Mouse (Mus musculus): ENCODE data around the gene Kiss1r. TPM values are rescaled to one million over a fixed set of nuclear protein-coding genes. Genes with fewer than 3 reads are reported as not detected.

The Kiss1r gene
- total RNA-seq, 2 experiments from 2014 or later, result 5.7 to 7.6 TPM

DNA sequence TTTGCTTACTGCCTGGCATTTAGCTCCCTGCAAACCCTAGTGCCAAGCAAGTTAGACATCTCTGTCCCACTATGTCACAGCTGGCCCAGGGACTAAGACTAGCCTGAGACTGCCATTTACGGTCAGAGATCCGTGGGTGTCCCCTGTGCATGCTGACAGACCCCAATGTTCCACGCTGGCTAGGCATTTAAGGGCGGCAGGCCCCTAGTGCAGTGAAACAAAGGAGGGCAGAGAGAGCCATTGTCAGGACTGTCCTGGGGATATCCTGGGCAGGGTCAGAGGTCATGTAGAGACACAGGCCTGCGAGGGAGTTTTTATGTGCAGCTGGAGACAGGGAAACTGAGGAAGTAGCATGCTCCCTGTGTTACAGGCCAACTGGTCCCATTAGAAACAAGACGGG is 17.1 kb downstream of the Kiss1r start:
- DNase-seq (ENCODE audit: low spot score in 2 of 2), result no peak
- intact Hi-C loops (cut with DNase I), result no loop called here

DNA sequence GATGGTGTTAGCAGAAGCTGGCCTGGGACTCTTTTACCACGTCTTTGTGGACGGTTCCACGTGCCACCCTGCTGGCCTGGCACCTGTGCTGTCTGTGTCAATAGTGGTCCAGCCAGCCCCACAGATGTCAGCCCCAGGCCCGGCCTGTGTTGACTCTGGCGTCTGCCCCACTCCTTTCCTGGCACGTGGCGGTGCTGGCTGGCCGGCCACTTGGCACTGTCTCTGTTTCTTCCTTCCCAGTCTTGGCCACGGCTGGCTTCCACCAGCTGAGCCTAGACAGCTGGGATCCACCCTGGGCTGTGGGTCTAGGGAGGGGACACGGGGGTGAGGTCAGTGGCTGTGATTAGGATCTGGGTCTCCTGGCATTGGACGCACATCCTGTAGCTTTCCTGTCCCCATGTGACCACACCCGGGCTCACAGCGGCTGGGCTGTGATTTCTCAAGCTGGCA is 17.5 kb downstream of the Kiss1r start:
- intact Hi-C loops (cut with DNase I), result no loop called here
- peak; percentile 73 to 79 for DNase-seq (ENCODE audit: low spot score in 2 of 2)

DNA sequence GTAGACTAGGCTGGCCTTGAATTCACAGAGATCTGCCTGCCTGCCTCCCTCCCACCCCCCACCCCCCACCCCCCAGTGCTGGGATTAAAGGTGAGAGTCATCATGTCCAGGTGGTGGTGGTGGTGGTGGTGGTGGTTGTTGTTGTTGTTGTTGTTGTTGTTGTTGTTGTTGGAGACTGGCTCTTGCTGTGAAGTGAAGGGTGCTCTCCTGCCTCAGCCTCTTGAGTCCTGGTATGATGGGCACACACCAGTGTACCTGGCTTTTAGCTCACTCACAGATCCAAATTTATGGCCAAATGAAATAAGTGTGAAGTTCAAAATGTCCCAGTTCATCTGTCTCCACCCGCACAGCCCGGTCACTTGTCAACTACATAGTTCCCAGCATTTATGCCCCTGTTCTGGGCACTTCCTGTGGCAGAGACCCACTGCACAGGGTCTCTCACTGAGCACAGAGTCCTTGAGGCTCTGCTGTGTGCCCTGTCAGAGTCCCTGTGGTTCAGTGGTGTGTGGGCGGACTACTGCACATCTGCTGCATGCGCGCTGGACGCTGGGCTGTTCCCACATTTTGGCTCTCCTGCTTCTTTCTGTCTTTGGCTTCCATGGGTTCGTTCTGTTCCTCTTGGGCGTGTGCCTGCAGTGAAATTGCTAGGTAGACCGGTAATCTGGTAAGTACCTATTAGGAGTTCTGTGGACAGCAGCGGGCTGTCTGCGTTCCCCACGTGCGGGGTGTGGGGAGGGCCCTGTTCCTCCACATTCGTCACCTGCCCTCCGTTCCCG is 18.2 kb downstream of the Kiss1r start:
- DNase-seq (ENCODE audit: low spot score in 2 of 2), result no peak
- intact Hi-C loops (cut with DNase I), result no loop called here

GRCm38 (mm10) chr10:79936284-79936910 is 19.6 kb downstream of the Kiss1r start:
- intact Hi-C loops (cut with DNase I), result no loop called here

DNA sequence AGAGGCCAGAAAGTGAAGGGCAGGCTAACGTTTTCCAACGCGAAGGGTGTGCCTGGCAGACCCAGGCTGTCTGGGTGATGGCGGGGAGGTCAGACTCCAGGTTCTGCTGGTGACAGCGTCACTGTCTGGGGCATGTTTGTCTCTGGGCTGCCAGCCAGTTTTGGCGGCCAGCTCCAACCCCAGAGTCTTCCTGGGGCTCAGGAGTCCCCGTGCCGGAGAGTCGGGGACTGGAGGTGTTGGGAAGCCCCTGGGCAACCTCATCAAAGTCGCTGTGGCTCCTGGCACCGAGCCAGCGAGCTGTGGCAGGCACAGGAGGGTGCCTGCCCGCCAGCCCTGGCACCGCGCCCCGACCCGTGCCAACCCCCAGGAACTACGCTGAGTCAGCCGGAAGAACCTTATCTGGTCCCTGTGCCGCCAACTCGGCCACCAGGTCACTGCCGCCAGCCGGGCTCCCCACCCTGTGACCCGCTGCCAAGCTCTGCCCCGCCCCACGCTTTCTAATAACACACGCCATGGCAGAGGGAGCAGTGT is 20.2 kb downstream of the Kiss1r start:
- DNase-seq (ENCODE audit: low spot score in 2 of 2), result no peak
- intact Hi-C loops (cut with DNase I), result no loop called here

More at GRCm38 (mm10) chr10:79936284-79936910, 19.6 kb downstream of the Kiss1r start:
- no peak for DNase-seq (ENCODE audit: low spot score in 2 of 2)

- no peak for DNase-seq (ENCODE audit: low spot score in 2 of 2)
- intact Hi-C loops (cut with DNase I), result no loop called here
Measured at GRCm38 (mm10) chr10:79937775-79938526, 21.2 kb downstream of the Kiss1r start.

DNA sequence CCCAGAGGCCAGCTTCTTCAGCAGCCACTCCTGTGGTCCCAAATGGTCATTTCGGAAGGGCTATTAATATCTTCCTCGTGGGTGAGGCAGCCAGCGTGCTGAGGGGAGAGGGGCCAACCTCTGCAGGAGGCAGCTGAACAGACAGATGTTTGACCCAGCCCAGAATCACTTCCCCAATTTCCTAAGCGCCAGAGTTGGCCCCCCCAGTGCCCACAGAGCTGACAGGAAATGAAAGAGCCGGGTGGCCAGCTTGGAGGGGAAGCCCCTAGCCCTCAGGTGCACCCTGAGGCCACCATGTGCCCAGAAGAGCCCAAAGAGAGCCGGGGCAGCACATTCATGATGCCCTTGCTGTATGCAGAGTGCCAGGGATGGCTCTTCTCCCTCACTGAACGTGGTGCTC is 24.0 kb downstream of the Kiss1r start:
- DNase-seq (ENCODE audit: low spot score in 2 of 2), result peak in 1 of 2 experiments; percentile 48
- intact Hi-C loops (cut with DNase I), result no loop called here

DNA sequence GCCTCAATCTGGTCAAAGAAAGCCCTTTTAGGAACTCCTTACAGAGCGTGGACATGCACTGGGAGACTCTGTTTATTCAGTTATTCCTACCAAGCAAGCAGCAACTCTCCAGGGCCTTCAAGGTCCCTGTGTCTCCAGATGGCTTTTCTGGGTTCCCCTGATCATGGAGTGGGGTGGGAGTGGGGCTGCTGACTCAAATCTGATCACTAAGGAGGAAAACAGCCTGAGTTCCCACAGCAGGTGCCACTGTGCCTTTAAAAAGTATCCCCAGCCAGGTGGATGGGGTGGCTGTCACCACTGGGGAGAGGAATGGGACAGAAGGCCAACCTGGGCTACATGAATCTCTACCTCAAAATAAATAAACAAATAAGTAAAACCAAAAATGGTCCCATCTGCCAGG is 26.2 kb downstream of the Kiss1r start:
- intact Hi-C loops (cut with DNase I), result no loop called here
- no peak for DNase-seq (ENCODE audit: low spot score in 2 of 2)

- intact Hi-C loops (cut with DNase I), result no loop called here
- no peak for DNase-seq (ENCODE audit: low spot score in 2 of 2)
Measured at GRCm38 (mm10) chr10:79943471-79943901, 26.7 kb downstream of the Kiss1r start.

- intact Hi-C loops (cut with DNase I), result no loop called here
- DNase-seq (ENCODE audit: low spot score in 2 of 2), result no peak
Measured at GRCm38 (mm10) chr10:79945507-79946234, 28.9 kb downstream of the Kiss1r start.

GRCm38 (mm10) chr10:79946752-79947322 is 30.1 kb downstream of the Kiss1r start:
- no peak for DNase-seq (ENCODE audit: low spot score in 2 of 2)
- intact Hi-C loops (cut with DNase I), result no loop called here

- DNase-seq (ENCODE audit: low spot score in 2 of 2), result no peak
- intact Hi-C loops (cut with DNase I), result no loop called here
Measured at GRCm38 (mm10) chr10:79947502-79947901, 30.7 kb downstream of the Kiss1r start.

GRCm38 (mm10) chr10:79949873-79950272 is 33.1 kb downstream of the Kiss1r start:
- intact Hi-C loops (cut with DNase I), result no loop called here
- no peak for DNase-seq (ENCODE audit: low spot score in 2 of 2)

DNA sequence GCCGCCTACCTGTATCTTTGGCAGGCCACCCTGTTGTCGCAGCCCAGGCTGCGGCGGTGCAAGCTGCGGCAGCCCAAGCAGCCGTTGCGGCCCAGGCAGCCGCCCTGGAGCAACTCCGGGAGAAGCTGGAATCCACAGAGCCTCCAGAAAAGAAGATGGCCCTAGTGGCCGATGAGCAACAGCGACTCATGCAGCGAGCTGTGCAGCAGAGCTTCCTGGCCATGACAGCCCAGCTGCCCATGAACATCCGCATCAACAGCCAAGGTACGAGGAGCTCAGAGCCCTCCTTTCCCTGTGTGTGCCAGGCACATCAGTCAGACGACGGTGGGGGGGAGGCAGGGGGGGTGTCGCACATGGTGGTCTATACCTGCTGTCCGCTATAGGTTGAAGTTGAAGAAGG is 33.9 kb downstream of the Kiss1r start:
- DNase-seq (ENCODE audit: low spot score in 2 of 2), result no peak
- intact Hi-C loops (cut with DNase I), result no loop called here

DNA sequence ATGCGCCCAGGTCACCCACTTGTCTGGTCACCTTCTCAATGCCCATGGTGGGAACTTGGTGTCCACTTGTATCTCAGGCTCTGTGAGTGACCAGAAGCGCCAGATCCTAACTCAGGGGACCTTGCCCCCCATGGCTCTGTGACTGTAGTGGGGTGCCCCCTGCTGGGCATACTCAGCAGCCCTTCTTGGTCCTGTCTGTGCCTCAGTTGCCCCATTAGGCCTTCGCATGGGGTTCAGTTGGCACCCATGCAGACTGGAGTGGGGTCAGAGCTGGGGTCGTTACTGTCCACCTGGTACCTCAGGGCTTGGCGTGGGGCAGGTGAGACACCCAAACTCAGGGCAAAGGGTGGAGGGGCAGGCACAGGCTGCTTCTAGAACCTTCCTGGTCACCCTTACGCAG is 37.2 kb downstream of the Kiss1r start:
- intact Hi-C loops (cut with DNase I), result loop anchor here (2.0 kb wide), 1 partner anchor 29 kb away; no protein-coding TSS in a partner anchor
- no peak for DNase-seq (ENCODE audit: low spot score in 2 of 2)

DNA sequence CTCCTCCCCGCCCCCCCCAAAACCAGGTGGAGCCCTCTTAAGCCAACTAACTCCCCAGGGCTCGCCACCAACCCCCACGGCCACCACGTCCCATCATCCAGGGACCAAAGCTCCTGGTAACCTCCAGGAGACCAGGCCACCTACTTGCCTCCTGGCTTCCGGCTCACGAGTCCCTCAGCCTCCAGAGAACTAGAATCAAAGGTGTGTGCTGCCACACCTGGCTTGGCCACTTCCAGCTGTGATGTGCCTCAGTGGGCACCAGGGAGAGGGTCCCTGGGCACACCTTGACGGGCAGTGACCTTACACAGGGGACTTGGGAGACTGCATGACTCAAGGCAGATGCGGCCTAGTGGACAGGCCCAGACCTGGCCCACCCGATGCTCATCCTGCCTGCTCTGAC is 38.9 kb downstream of the Kiss1r start:
- intact Hi-C loops (cut with DNase I), result loop anchor here (2.0 kb wide), 1 partner anchor 31 kb away; no protein-coding TSS in a partner anchor

DNA sequence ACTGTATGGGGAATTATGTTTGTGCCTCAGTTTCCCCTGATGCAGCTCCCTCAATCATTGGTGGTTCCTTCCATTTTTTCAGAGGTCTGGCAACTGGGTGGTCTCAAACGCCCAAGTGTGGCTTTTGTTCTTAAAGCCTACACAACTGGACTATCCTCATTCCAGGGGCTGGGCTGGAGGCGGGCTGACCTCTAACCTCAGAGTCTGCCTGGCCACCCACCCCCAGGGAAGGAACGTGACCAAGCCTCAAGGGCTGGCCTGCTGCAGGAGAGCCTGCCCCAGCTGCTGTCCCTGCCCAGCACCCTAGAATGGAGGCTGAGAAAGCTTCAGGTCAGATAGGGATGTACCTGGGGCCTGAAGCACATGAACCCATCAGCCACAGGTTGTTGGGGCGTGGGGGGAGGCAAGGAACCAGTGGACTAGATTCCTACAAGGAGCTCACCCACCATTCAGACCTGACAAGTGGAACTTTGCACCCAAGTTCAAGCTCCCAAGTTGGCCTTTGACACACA is 39.9 kb downstream of the Kiss1r start:
- DNase-seq (ENCODE audit: low spot score in 2 of 2), result no peak
- intact Hi-C loops (cut with DNase I), result no loop called here

More for the DNA sequence above, 38.9 kb downstream of the Kiss1r start:
- no peak for DNase-seq (ENCODE audit: low spot score in 2 of 2)

- peak; percentile 66 to 72 for DNase-seq (ENCODE audit: low spot score in 2 of 2)
- intact Hi-C loops (cut with DNase I), result loop anchor here (1.0 to 2.0 kb wide), 3 partner anchors 33 to 123 kb away; no protein-coding TSS in a partner anchor
Measured at GRCm38 (mm10) chr10:79958140-79958816, 41.5 kb downstream of the Kiss1r start.

Data from left cerebral cortex, postnatal 14 days (tissue).